Mouse (Mus musculus) olfactory bulb, adult 2 months (tissue): ENCODE measurements at regions not wholly inside any gene's neighbourhood (a gene's known extent, or its start where the extent isn't known, plus 50 kb on each side); places are given as distances from the start of the nearest gene placed in this dataset.

Experiments used
- CTCF ChIP-seq: fragments of 200-500 bp; IDR thresholded peaks from 2 replicates; pipeline ENCODE4 v1.5.1; 2012; ENCODE audit warnings: low read depth, mild to moderate bottlenecking, low read length, moderate library complexity; ENCODE audit not compliant: insufficient read depth
- POLR2A ChIP-seq: fragments of 200-500 bp; IDR thresholded peaks from 2 replicates; pipeline ENCODE4 v1.6.1; 2012; ENCODE audit warnings: mild to moderate bottlenecking, low read depth, low read length, moderate library complexity; ENCODE audit not compliant: insufficient read depth

- no peak for TF ChIP-seq CTCF
- no peak for TF ChIP-seq POLR2A
Observed at GRCm38 (mm10) chr14:102469326-102469725, 513.1 kb downstream of the Kctd12 start.
